In the genomic region with DNA sequence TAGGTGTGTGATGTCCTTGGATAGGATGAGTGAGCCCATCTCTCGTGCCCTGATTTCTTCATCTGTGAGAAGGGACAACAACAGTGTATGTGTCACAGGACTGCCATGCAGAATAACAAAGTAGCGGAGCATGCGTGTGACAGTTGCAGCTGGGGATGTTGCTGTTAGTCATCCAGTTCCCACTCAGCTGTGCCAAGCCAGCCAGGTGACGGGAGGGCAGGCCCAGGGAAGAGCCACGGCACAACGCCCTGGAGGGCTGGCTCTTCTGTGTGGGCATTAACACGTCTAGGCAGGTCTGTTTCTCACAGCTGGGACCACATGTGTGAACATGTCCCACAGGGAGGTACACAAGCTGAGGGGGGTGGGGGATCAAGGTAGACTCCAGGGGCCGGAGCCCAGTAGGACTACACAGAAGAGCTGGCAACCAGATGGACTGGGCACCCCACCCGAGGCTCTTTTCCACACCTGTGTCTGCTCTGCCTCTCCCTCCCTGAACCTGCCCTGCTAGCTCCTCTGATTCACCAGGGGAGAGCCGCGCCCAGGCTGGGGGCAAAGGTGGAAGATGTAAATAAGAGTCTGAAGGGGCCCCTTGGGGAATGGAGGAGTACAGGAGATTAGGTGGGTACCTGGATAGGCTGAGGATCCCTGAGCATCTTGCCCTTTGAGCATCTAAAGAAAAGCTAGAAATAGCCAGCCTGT, we compare ENCODE assay signal across 8 mouse cellular contexts. TPM values are rescaled to one million over a fixed set of nuclear protein-coding genes. Genes with fewer than 3 reads are reported as not detected.
DNase-seq lines count a peak whose midpoint lies in the region; ATAC-seq and TF ChIP-seq lines count a peak whose summit lies in the region.

No protein-coding gene starts in this region.

- peak overlapping the region; percentile 84 for H3K27ac ChIP-seq in layer of hippocampus, adult 2 months
- no peak overlapping the region for H3K27ac ChIP-seq in forebrain, embryonic 16.5 days (ENCODE audit: low read length)
- peak overlapping the region; percentile 64 for H3K27ac ChIP-seq in intestine, embryonic 14.5 days (ENCODE audit: low read depth)
- H3K27ac ChIP-seq in midbrain, embryonic 15.5 days: no peak overlapping the region

- peak overlapping the region; percentile 97 for H3K4me3 ChIP-seq in layer of hippocampus, adult 2 months
- peak overlapping the region; percentile 15 for H3K4me3 ChIP-seq in forebrain, embryonic 16.5 days (replicated peaks; ENCODE audit: low read length)
- H3K4me3 ChIP-seq in intestine, embryonic 14.5 days (ENCODE audit: low read depth, low read length): peak overlapping the region; percentile 84
- H3K4me3 ChIP-seq in midbrain, embryonic 15.5 days: peak overlapping the region; percentile 12

- no peaks in the 10 kb centered on the region for H3K9me3 ChIP-seq in forebrain, embryonic 16.5 days (ENCODE audit: control insufficient read depth, low read length)
- no peaks in the 10 kb centered on the region for H3K9me3 ChIP-seq in intestine, embryonic 14.5 days (ENCODE audit: control insufficient read depth, low read length)
- H3K9me3 ChIP-seq in midbrain, embryonic 15.5 days: no peaks in the 10 kb centered on the region

- TF ChIP-seq CTCF in layer of hippocampus, adult 2 months (conservative IDR thresholded peaks at IDR 0.05): no peak

- 80% methylated on average over 11 of the region's 11 CpGs for WGBS in forebrain, embryonic 16.5 days
- 58% methylated on average over 11 of the region's 11 CpGs for WGBS in intestine, embryonic 14.5 days
- 75% methylated on average over 11 of the region's 11 CpGs for WGBS in midbrain, embryonic 15.5 days

- H3K4me2 ChIP-seq in forebrain, embryonic 16.5 days (ENCODE audit: low read length): peak overlapping the region; percentile 78
- H3K4me2 ChIP-seq in intestine, embryonic 14.5 days (ENCODE audit: low read length): peak overlapping the region; percentile 77
- H3K4me2 ChIP-seq in midbrain, embryonic 15.5 days: peak overlapping the region; percentile 86

- peak in 1 of 2 experiments; percentile 44 for DNase-seq in layer of hippocampus, adult 2 months (ENCODE audit: low spot score in 2 of 2)
- no peak for DNase-seq in layer of hippocampus, adult 8-10 months (ENCODE audit: low spot score in 2 of 2)
- peak; percentile 83 for DNase-seq in adrenal gland, postnatal 14 days
- peak; percentile 77 for DNase-seq in intestine, embryonic 14.5 days (ENCODE audit: low spot score)
- DNase-seq in embryo, embryonic 9.5 days (ENCODE audit: extremely low spot score): no peak
- no peak for DNase-seq in adipocyte (ENCODE audit: low spot score)

- peak overlapping the region; percentile 4 for H3K9ac ChIP-seq in forebrain, embryonic 16.5 days (replicated peaks; ENCODE audit: low read depth, low read length)
- peak overlapping the region; percentile 30; the same call in 1 of the 2 replicates for H3K9ac ChIP-seq in intestine, embryonic 14.5 days (ENCODE audit: low read length)
- H3K9ac ChIP-seq in midbrain, embryonic 15.5 days: peak overlapping the region; percentile 88

- peaks cover 52% of the 10 kb centered on the region for H3K4me1 ChIP-seq in forebrain, embryonic 16.5 days (replicated peaks; ENCODE audit: control insufficient read depth, insufficient read depth, low read length)
- H3K4me1 ChIP-seq in intestine, embryonic 14.5 days (replicated peaks; ENCODE audit: control insufficient read depth, insufficient read depth, low read length): peaks cover 41% of the 10 kb centered on the region
- peaks cover 51% of the 10 kb centered on the region for H3K4me1 ChIP-seq in midbrain, embryonic 15.5 days

- no peaks in the 10 kb centered on the region for H3K27me3 ChIP-seq in forebrain, embryonic 16.5 days (replicated peaks; ENCODE audit: control insufficient read depth, insufficient read depth, low read length)
- H3K27me3 ChIP-seq in intestine, embryonic 14.5 days (replicated peaks; ENCODE audit: control insufficient read depth, insufficient read depth, low read length): no peaks in the 10 kb centered on the region
- no peaks in the 10 kb centered on the region for H3K27me3 ChIP-seq in midbrain, embryonic 15.5 days (replicated peaks)

- peaks cover 2% of the 10 kb centered on the region; the same call in 1 of the 2 replicates for H3K36me3 ChIP-seq in forebrain, embryonic 16.5 days (ENCODE audit: control insufficient read depth, insufficient read depth)
- peaks cover 10% of the 10 kb centered on the region for H3K36me3 ChIP-seq in intestine, embryonic 14.5 days (ENCODE audit: control insufficient read depth, insufficient read depth, low read length)
- no peaks in the 10 kb centered on the region for H3K36me3 ChIP-seq in midbrain, embryonic 15.5 days (replicated peaks)

- ATAC-seq in forebrain, embryonic 16.5 days: no peak
- peak; percentile 52 for ATAC-seq in intestine, embryonic 14.5 days (replicated peaks; ENCODE audit: low FRiP score, low TSS enrichment, low read depth)
- no peak for ATAC-seq in midbrain, embryonic 15.5 days (replicated peaks)

RNA-seq across cellular contexts. Expression of a gene that starts 3.4 kb away (rescaled TPM):
- total RNA-seq in layer of hippocampus, adult 2 months (2021): 1 to 10 TPM; 8.5 to 9.1 TPM
- total RNA-seq in layer of hippocampus, adult 8-10 months (2022): 10 to 100 TPM; 10.6 to 13.5 (median 12.4) TPM
- 8.6 and 9.6 TPM in 2 replicates for total RNA-seq in adrenal gland, postnatal 14 days (2021)
- 6.2 and 6.4 TPM in 2 replicates for polyA plus RNA-seq in forebrain, embryonic 16.5 days (2015; fragmentation: Nextera tagmentation; extraction: Ambion mirVana)
- polyA plus RNA-seq in intestine, embryonic 14.5 days (2014; fragmentation: Nextera tagmentation; extraction: Ambion mirVana): 8.9 and 9.3 TPM in 2 replicates
- polyA plus RNA-seq in midbrain, embryonic 15.5 days (2015; fragmentation: Nextera tagmentation; extraction: Ambion mirVana): 8.5 and 8.7 TPM in 2 replicates

RNA-seq across cellular contexts. Expression of a gene that starts 7.8 kb away (rescaled TPM):
- total RNA-seq in layer of hippocampus, adult 2 months (2021): 10 to 100 TPM; 36.1 to 37.9 TPM
- 10 to 100 TPM; 38.9 to 48.4 (median 42.6) TPM for total RNA-seq in layer of hippocampus, adult 8-10 months (2022)
- total RNA-seq in adrenal gland, postnatal 14 days (2021): 44.2 and 44.8 TPM in 2 replicates
- polyA plus RNA-seq in forebrain, embryonic 16.5 days (2015; fragmentation: Nextera tagmentation; extraction: Ambion mirVana): 26.3 and 27.2 TPM in 2 replicates
- 16.7 and 18.0 TPM in 2 replicates for polyA plus RNA-seq in intestine, embryonic 14.5 days (2014; fragmentation: Nextera tagmentation; extraction: Ambion mirVana)
- polyA plus RNA-seq in midbrain, embryonic 15.5 days (2015; fragmentation: Nextera tagmentation; extraction: Ambion mirVana): 26.9 and 27.9 TPM in 2 replicates

RNA-seq across cellular contexts. Expression of a gene that starts 29.0 kb away (rescaled TPM):
- total RNA-seq in layer of hippocampus, adult 2 months (2021): 10 to 100 TPM; 84.8 to 91.0 TPM
- 100 to 1,000 TPM in 1 of 4 experiments, 10 to 100 TPM in 3; 82.0 to 108 (median 85.0) TPM for total RNA-seq in layer of hippocampus, adult 8-10 months (2022)
- 88.3 and 90.9 TPM in 2 replicates for total RNA-seq in adrenal gland, postnatal 14 days (2021)
- polyA plus RNA-seq in forebrain, embryonic 16.5 days (2015; fragmentation: Nextera tagmentation; extraction: Ambion mirVana): 227 and 232 TPM in 2 replicates
- polyA plus RNA-seq in intestine, embryonic 14.5 days (2014; fragmentation: Nextera tagmentation; extraction: Ambion mirVana): 283 and 289 TPM in 2 replicates
- polyA plus RNA-seq in midbrain, embryonic 15.5 days (2015; fragmentation: Nextera tagmentation; extraction: Ambion mirVana): 204 and 215 TPM in 2 replicates

RNA-seq across cellular contexts. Expression of a gene that starts 29.4 kb away (rescaled TPM):
- total RNA-seq in layer of hippocampus, adult 2 months (2021): 10 to 100 TPM; 19.5 to 21.7 TPM
- total RNA-seq in layer of hippocampus, adult 8-10 months (2022): 10 to 100 TPM; 20.9 to 27.3 (median 25.7) TPM
- total RNA-seq in adrenal gland, postnatal 14 days (2021): 22.9 and 23.0 TPM in 2 replicates
- 3.6 and 5.1 TPM in 2 replicates for polyA plus RNA-seq in forebrain, embryonic 16.5 days (2015; fragmentation: Nextera tagmentation; extraction: Ambion mirVana)
- 3.7 and 4.6 TPM in 2 replicates for polyA plus RNA-seq in intestine, embryonic 14.5 days (2014; fragmentation: Nextera tagmentation; extraction: Ambion mirVana)
- polyA plus RNA-seq in midbrain, embryonic 15.5 days (2015; fragmentation: Nextera tagmentation; extraction: Ambion mirVana): 3.7 and 3.9 TPM in 2 replicates

RNA-seq across cellular contexts. Expression of a gene that starts 33.2 kb away (rescaled TPM):
- total RNA-seq in layer of hippocampus, adult 2 months (2021): 100 to 1,000 TPM; 135 to 148 TPM
- total RNA-seq in layer of hippocampus, adult 8-10 months (2022): 100 to 1,000 TPM; 110 to 133 (median 125) TPM
- total RNA-seq in adrenal gland, postnatal 14 days (2021): 8.7 and 11.9 TPM in 2 replicates
- 42.2 and 43.3 TPM in 2 replicates for polyA plus RNA-seq in forebrain, embryonic 16.5 days (2015; fragmentation: Nextera tagmentation; extraction: Ambion mirVana)
- 9.2 and 11.0 TPM in 2 replicates for polyA plus RNA-seq in intestine, embryonic 14.5 days (2014; fragmentation: Nextera tagmentation; extraction: Ambion mirVana)
- polyA plus RNA-seq in midbrain, embryonic 15.5 days (2015; fragmentation: Nextera tagmentation; extraction: Ambion mirVana): 58.7 and 66.3 TPM in 2 replicates

Comparison
In these comparisons a context has a peak if more than half of its experiments do, and no peak if none do; other contexts are left out.
1. DNase-seq: peak in adrenal gland, postnatal 14 days (single experiment) and intestine, embryonic 14.5 days (single experiment); none in layer of hippocampus, adult 8-10 months (0 of 2), embryo, embryonic 9.5 days (single experiment) and adipocyte (single experiment).
2. H3K27ac ChIP-seq: peak in layer of hippocampus, adult 2 months (single experiment) and intestine, embryonic 14.5 days (single experiment); none in forebrain, embryonic 16.5 days (single experiment) and midbrain, embryonic 15.5 days (single experiment).
3. H3K4me3 ChIP-seq: peak in every context shown above with its lines; median percentile 97 in layer of hippocampus, adult 2 months; 84 in intestine, embryonic 14.5 days; 15 in forebrain, embryonic 16.5 days; 12 in midbrain, embryonic 15.5 days.
4. H3K9ac ChIP-seq: peak in every context shown above with its lines; median percentile 88 in midbrain, embryonic 15.5 days; 30 in intestine, embryonic 14.5 days; 4 in forebrain, embryonic 16.5 days.
5. Peak in every context shown above with its lines, with median percentiles within 50 percentile points of each other: H3K4me2 ChIP-seq.